Mouse (Mus musculus): Measurements from ENCODE around the gene Pcp2. TPM values are rescaled to one million over a fixed set of nuclear protein-coding genes. Genes with fewer than 3 reads are reported as not detected.

Gene Pcp2
- 0.26 TPM in 1 of 2 replicates, not detected in the other for polyA plus RNA-seq (2012; rRNA removed)

DNA sequence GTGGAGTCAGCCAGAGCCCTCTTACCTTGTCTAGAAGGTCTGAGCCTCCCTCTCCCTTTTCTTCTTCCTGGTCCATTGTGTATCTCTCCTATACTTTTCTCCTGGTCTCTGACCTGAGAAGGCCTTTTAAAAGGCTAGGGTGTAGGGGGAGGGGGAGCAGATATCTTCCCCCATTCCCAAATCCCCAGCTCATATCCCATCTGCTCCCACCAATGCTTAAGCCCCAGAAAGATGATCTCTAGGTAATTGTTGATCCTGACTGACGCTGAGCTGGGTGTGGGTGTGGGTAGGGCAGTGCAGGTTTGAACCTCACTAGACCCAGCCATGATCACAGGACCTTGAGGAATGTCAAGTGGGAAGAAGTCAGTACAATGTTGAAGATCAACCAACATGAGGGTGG is at the start of gene Pcp2:
Pcp2 (minus strand) TSS at position 101 of the 400 bp plus-strand sequence.
- DNase-seq (ENCODE audit: low read depth), result no peak

- DNase-seq (ENCODE audit: low read depth), result no peak
These were observed 49.3 kb upstream of the Pcp2 start for GRCm38 (mm10) chr8:3674671-3675070.

GRCm38 (mm10) chr8:3671980-3672491 is 46.7 kb upstream of the Pcp2 start, which contains the start of gene Fcor:
Gene Fcor, minus strand, starts transcription at chr8:3672362.
- DNase-seq (ENCODE audit: low read depth), result no peak

GRCm38 (mm10) chr8:3670388-3670787 is 45.0 kb upstream of the Pcp2 start:
- DNase-seq (ENCODE audit: low read depth), result no peak

DNA sequence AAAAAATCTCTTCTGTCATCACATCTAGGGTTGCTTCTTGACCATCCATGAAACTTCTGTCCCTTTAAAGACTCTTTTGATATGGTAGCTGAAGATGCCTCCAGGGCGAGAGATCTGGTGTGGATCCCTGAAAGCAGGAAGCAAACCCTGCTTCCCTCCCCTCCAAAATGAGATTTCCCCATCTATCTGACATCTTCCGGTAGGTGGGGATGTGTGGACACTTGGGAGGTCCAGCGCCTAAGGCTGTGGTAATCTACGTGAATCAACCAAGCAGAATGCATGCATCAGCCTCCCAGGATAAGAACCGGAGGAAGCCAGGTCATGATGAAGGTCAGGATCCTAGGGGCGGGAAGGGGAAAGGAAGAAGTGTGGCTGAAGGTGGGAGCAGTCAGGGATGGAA is 40.2 kb upstream of the Pcp2 start, which contains the start of gene Mcemp1:
Mcemp1 (plus strand) TSS at position 248 of the 400 bp plus-strand sequence.
- no peak for DNase-seq (ENCODE audit: low read depth)

- no peak for DNase-seq (ENCODE audit: low read depth)
These were observed 39.1 kb upstream of the Pcp2 start for GRCm38 (mm10) chr8:3664405-3664804.

GRCm38 (mm10) chr8:3660889-3661288 is 35.5 kb upstream of the Pcp2 start:
- no peak for DNase-seq (ENCODE audit: low read depth)

GRCm38 (mm10) chr8:3656725-3657381 is 31.5 kb upstream of the Pcp2 start:
- no peak for DNase-seq (ENCODE audit: low read depth)

DNA sequence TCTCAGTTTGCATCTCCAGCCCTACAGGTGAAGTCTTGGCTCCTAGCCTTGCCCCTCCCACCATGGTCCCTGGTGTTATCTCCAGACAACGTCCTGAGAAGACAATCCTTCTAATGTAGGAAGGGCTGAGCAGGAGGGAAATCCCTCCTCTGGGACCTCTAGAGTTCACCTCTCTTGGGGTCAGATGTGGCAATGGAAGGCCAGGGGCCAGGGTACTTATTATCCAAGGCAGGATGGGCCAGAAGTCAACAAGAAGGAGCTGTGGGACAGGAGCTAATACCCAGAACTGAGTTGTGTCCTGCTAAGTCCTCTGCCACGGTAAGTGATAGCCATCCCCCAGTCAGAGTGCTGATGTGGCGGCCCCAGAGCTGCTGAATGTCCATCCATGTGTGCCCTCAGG is 30.2 kb upstream of the Pcp2 start, which contains the start of gene Retn:
Retn (plus strand) TSS at position 245 of the 400 bp plus-strand sequence.
- DNase-seq (ENCODE audit: low read depth), result no peak

- no peak for DNase-seq (ENCODE audit: low read depth)
These were observed 29.6 kb upstream of the Pcp2 start for GRCm38 (mm10) chr8:3654726-3655508.

DNA sequence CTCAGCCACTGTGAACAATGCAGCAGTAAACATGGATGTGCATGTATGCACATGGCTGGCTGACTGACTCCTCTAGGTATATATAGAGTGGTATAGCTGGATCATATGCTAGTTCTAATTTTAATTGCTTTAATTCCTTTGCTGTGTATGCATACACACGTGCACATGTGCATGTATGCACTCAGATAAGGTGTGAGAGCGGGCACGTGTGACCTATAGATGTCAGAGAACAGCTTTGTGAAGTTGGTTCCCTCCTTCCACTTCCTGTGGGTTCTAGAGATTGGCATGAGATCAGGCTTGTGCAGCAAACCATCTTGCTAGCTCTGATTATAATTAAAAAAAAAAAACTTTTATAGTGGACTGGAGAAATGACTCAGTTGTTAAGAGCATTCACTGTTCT is 27.5 kb upstream of the Pcp2 start:
- DNase-seq (ENCODE audit: low read depth), result no peak

GRCm38 (mm10) chr8:3648990-3649389 is 23.6 kb upstream of the Pcp2 start:
- DNase-seq (ENCODE audit: low read depth), result no peak

- no peak for DNase-seq (ENCODE audit: low read depth)
These were observed 22.9 kb upstream of the Pcp2 start for GRCm38 (mm10) chr8:3648268-3648667.

- DNase-seq (ENCODE audit: low read depth), result no peak
These were observed 22.2 kb upstream of the Pcp2 start for GRCm38 (mm10) chr8:3647561-3647960.

DNA sequence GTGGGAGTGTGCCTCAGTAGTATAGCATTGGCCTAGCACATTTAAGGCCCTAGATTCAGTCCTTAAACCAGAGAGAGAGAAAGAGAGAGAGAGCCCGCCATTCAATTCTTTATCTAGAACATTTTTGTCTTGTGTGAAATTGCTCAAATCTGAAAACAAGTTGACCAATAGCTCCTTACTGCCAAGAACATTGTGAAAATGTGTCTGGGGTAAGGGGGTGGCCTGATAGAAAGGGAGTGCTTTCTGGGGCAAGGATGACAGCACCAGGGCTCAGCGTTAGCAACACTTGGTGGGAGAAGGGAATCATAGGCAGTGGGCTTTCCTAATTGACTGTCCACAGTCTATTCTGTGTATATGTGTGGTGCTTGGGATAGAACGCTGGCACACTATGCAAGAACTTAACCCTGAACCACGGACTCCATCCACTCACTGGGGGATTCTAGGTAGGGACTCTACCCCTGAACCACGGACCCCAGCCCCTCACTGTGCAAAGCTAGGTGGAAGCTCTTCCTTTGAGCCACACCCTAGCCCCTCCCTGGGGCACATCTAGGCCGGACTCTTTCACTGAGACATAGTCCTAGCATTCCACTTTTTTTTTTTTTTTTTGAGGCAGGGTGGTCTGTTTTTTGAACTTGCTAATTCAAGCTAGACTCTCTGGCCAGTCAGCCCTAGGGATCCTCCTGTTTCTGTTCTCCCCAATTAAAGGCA is 21.6 kb upstream of the Pcp2 start:
- no peak for DNase-seq (ENCODE audit: low read depth)

DNA sequence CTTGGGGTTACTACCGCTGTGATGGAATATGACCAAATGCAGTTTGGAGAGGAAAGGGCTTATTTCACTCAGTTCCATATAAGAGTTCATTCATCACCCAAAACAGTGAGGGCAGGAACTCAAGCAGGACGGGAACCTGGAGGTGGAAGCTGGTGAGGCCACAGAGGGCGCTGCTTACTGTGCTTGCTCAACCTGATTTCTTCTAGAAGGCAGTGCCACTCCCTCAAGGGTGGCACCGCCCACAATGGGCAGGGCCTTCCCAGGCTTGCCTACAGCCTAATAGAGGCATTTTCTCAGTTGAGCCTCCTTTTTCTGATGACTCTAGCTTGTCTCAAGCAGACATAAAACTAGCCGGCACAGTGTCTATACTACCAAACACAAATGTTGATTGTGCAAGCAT is 20.5 kb upstream of the Pcp2 start:
- no peak for DNase-seq (ENCODE audit: low read depth)

DNA sequence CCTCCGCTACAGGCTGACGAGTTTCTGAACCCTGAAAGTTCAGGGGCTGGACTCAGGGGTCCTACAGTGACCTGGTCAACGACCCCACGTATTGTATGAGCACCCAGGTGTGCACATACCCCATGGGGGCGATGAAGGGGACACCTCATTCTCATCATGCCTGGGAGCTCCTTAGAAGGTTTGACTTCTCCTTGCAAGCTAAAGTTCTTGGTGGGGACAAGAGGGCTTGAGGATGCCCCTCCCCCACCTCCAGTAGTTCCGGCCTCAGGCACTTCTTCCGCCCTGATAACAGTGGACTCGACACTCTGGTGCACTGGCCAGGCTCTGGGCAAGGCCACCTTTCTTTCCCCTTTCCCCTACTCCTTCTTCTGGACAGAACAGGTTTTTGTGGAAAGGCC is 6.1 kb upstream of the Pcp2 start:
- no peak for DNase-seq (ENCODE audit: low read depth)

DNA sequence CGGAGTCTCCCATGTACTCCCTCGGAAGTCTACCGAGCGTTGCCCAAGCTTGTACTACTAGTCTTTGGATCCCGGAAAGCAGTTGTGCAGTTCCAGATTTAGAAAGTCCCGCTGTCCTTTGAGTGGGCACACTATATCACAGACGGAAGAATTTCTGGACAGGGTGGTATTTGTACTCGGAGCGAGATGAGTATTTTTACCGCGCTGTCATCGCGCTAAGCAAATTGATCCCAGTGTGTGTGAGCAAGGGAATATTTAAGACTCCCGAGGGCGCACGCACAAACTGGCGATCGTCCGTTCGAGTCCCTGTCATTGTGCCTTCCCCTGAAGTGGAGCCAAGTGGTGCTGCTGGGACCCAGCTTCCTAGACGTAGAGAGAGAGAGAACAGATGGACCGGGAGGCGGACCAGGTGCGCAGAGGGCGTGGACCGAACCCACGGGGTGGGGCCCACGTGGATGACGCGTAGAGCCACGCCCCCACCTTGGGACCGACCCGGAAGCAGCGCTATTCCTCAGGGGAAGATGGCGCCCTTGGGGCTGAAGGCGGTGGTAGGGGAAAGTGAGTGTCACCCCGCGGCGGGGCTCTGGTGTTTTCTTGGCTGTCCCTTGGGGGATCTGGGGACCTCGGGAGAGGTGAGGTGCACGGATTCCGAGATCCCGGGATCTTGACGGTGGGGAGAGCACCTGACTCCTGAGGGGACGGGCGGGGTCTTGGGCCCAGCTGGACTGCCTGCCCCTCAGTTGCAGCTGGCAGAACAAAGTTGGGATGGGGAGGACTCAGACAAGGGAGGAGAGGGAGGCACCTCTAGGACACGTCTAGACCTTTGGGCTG is 5.5 kb upstream of the Pcp2 start, which contains the start of gene Stxbp2:
Stxbp2 (plus strand) TSS at position 309 of the 831 bp plus-strand sequence.
- no peak for DNase-seq (ENCODE audit: low read depth)

DNA sequence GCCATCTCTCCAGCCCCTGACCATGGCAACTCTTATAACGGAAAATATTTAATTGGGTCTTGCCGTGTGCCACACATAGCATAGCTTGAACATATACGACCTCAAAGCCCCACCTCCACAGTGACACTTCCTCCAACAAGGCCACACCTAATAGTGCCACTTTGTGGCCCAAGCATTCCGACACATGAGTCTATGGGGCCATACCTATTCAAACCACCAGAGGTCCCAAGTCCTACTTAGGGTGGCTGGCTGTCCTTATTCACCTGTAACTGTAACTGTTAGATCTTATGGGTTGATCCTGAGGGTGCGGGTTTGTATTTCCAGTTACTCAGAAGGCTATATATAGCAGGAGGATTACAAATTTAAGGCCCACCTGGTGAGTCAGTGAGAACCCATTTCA is 2.7 kb upstream of the Pcp2 start:
- DNase-seq (ENCODE audit: low read depth), result no peak

- no peak for DNase-seq (ENCODE audit: low read depth)
These were observed 1.6 kb upstream of the Pcp2 start for GRCm38 (mm10) chr8:3626971-3627370.

DNA sequence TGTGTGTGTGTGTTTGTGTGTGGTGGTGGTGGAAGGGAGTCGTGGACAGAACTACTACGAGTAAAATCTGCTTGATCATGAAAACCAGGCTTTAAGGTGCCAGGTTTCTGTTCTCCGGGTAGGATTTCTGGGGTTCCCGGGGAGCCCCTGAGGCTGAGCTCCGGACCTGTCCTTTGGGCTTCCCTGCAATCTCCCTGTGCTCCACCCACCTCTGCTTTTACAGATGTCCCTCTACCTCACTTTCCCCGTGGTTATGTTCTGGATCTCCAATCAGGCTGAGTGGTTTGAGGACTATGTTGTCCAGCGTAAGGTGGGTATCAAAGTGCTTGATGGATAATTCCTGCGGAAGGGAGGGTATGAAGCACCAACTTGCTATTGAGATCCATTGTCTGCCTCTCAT is 3.2 kb downstream of the Pcp2 start:
- no peak for DNase-seq (ENCODE audit: low read depth)

Measured in gonadal fat pad, adult 2 months (tissue).